Mouse (Mus musculus) neutrophil, adult 5-6 weeks (primary cell): ENCODE results near the gene Slc8a3. TPM values are rescaled to one million over a fixed set of nuclear protein-coding genes. Genes with fewer than 3 reads are reported as not detected.

Experiments
- ATAC-seq: fragments of 151-379, 151-347 bp; 2 replicates; pipeline ENCODE4 v1.8.0; 2017; ENCODE audit warnings: mild to moderate bottlenecking, moderate TSS enrichment; ENCODE audit not compliant: insufficient number of reproducible peaks, poor library complexity, low FRiP score, severe bottlenecking; ENCODE audit errors: extremely low read depth
- total RNA-seq: library from RNA; stranded (forward); fragments of 200-1000 nt; gene quantifications from 2 replicates; pipeline ENCODE4 v1.2.3, GENCODE M21; 2017

Gene Slc8a3
- total RNA-seq, 1 experiment from 2014 or later = not detected

- ATAC-seq = no peak
Observed at GRCm38 (mm10) chr12:81244492-81244891, 88.5 kb downstream of the Slc8a3 start.

DNA sequence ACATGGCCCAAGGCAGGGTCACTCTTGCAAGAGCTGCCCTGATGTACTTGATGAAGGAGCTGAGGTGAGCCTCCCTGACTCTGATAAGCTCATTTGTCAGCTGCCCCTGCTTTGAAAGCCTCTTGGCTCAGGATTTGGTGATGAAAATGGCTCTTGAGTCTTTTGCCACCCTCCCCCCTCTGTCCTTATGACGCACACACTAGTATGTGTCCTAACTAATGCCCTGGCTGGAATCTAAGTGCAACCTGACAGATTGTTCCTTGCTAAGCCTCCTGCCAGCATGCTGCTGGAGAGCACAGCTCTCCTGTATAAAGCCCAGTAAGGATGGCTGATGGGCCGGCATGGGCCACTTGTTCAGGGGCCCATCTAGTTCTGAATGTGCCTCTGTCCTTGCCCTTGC lies 91.3 kb downstream of the Slc8a3 start:
- no peak for ATAC-seq

GRCm38 (mm10) chr12:81241096-81241495 lies 91.9 kb downstream of the Slc8a3 start:
- ATAC-seq = no peak

GRCm38 (mm10) chr12:81237158-81237557 lies 95.8 kb downstream of the Slc8a3 start:
- ATAC-seq = no peak

- no peak for ATAC-seq
Observed at GRCm38 (mm10) chr12:81235456-81236330, 97.3 kb downstream of the Slc8a3 start.

DNA sequence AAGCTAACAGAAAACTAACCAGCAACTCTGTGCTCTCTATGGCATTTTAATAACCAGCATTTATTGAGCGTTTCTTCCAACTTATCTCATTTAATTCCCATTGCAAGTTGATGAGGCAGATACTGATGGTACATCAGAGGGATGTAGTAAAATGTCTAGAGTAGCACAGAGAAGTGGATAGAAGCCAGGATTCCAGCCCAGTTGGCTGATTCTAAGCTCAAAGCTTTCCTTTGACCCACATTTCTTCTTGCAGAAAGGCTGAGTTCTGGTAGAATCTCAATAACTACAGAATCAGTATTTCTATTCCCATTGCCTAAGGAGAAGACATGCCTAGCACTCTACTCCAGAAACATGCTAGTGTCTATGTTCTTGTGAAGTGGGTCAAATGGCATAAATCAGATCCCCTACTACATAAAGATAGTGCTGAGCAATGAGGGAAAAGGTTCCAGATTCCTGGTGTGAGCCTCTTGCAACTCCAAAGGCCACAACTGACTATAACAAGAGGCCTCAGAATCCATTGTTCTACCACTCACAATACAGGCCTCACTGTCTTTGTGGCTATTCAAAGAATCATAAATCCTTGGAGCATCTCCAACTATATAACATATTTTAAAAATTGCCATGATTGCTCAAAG lies 99.1 kb downstream of the Slc8a3 start:
- ATAC-seq = no peak

DNA sequence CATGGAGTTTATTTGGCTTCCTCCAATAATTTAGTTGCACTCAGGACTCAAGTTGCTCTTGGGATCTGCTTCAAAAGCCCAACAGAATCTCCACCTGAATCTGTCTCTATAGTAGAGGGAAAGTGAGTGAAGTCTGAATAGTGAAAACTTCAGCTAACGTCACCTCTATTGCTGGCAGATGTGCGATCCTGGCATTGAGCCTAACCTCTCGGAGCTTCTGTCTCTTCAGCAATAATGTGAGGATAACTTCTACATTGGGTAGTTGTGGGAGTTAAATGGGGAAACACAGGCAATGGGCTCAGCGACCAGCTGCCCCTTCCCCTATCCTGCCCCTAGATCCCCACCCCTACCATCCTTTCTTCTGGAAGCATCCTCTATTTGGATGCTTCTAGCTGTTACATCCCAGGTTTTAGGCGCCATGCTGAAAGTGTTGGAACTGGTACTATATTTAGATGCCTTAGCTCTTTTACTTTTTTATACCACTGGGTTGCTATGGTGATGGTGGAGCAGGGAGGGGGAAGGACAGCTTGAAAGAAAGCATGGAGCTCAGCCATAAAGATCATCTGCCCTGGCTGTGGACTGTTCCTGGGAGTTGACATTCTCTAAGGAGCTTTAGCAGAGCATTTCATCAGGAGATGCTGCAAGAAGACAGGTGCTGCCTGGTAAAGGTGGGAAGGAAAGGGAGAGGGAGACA lies 105.1 kb downstream of the Slc8a3 start:
- ATAC-seq = no peak

DNA sequence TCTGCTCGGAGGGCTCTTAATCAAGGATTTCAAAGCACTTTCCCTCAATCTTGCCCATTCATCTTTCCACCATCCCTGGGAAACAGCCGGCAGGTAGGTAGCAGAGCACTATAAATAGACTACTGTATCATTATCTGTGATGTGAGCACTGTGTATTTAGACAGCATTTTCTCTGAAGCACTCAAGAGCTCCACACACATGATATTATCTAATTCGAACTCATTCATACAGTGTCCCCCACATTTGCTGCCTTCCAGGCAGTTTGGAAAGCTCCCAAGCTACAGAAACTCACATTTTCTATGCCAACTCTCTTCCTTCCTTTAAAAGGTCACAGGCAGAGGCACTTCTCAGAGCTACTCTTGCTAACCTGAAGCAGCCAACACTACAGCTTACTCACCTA lies 106.4 kb downstream of the Slc8a3 start:
- ATAC-seq = no peak

DNA sequence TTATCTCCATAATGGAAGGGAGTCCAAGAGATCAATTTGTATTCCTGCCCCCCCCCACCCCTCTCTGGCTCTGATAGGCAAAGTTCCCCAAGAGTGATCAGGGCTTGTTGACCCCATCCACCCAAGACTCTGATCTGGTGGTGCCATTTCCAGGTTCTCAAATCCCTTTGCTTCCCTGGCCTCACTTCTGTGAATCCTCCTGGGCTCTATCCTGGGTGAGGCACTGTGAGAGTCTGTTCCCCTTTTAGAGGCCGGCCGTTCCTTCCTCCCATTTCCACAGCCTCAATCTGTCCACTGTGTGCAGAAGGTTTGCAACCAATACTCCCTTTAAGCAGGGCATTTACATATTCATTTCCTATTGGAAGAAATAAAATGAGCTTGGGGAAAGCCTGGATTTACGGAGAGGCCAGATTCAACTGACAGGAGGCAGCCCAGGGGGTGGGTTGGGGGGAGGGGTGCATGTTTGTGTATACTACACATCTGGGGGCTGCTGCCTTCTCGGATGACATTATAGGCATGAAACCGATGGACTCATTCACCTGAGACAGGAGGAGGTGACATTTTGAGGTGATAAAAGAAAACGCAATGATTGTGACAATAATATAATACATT lies 106.9 kb downstream of the Slc8a3 start:
- ATAC-seq = no peak

DNA sequence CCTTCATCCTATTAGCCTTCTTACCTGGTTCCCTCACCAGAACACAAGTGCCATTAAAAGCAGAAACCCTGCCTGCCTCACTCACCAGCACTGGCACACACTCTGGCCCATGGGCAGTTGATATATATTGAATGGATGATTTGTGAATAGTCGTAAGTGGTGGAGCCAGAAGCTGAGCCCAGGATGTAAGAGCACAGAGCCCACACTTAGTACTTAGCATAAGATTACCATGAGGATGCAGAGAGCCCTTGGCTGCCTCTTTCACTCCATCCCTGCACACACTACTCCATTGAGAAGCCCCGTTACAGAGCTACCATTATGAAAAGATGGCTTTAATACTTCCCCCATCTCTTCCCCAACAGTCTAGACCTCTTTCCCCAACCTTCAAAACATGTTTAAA lies 108.1 kb downstream of the Slc8a3 start:
- ATAC-seq = no peak

GRCm38 (mm10) chr12:81223276-81223675 lies 109.7 kb downstream of the Slc8a3 start:
- ATAC-seq = no peak

GRCm38 (mm10) chr12:81219339-81219738 lies 113.6 kb downstream of the Slc8a3 start:
- ATAC-seq = no peak

- ATAC-seq = no peak
Observed at GRCm38 (mm10) chr12:81208559-81208958, 124.4 kb downstream of the Slc8a3 start.

DNA sequence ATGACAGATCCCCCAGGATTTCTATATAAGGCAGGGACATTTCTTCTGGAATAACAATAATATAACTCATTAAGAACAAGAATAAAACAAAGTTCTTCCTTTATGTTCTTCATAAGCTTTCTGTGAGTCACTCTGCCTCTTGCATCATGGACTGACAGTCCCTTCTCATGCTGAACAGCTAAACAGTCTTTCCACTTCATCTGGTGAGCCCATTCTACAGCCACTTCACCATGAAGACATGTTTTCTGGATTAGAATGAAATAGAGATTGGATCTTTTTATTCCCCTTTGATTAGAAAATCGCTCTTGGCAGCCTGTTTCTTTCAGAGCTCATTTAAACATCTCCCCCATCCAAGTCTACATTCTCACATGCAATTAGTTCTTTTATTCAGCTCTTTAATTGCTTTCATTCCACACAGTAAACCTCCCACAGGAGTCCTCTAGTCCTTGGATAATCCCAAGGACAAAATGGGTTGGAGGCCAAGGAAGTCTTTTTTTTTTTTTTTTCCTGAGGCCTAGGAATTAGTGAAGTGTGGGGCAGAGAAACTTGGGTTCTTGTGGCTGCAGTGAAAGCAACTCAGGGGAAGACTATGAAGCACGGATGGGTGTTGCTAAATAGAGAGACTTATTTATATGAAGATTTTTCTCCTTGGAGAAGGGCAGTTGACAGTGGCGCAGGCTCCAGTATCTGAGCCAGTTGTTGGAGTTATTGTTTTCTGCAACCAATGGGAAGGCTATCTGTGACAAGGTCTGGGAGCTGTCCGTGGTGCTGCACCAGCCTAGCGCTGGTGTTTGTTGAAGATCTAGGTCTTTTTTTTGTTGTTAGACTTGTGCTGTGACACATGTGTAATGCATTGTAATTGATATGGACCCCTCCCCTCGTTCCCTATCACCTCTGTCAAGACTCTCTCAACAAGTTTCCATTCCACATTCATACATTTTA lies 127.1 kb downstream of the Slc8a3 start:
- ATAC-seq = no peak

DNA sequence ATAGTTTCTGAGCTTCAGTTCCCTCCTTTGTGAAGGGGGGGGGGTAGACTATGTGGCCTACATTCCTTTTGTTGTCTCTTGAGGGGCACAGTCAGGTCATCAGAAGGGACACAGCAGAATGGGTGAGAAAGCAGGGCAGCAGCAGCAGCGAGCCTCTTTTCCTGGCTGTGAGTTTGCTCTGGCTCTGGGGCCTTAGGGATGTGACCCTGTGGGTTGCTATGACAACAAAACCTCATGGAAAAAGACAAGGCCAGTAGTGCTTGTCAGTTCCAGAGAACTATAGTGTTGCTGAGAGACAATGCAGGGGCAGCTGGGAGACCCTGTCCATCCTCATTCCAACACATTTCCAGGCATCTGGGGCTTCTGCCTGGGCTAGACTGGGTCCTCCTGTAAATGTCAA lies 129.8 kb downstream of the Slc8a3 start:
- no peak for ATAC-seq

- ATAC-seq = no peak
Observed at GRCm38 (mm10) chr12:81199280-81199955, 133.6 kb downstream of the Slc8a3 start.

- ATAC-seq = no peak
Observed at GRCm38 (mm10) chr12:81197468-81198075, 135.4 kb downstream of the Slc8a3 start.

- no peak for ATAC-seq
Observed at GRCm38 (mm10) chr12:81193968-81194367, 139.0 kb downstream of the Slc8a3 start.
